Mouse (Mus musculus) kidney, postnatal 0 days (tissue): ENCODE data around the gene B9d2. TPM values are rescaled to one million over a fixed set of nuclear protein-coding genes. Genes with fewer than 3 reads are reported as not detected.

ENCODE experiments used
- ATAC-seq: fragments of 200-750 bp; cut with Nextera tagmentation; replicated peaks from 2 replicates; pipeline ENCODE4 v1.8.0; 2017; ENCODE audit warnings: low read depth, moderate number of reproducible peaks, moderate TSS enrichment, moderate library complexity; ENCODE audit not compliant: low FRiP score
- DNase-seq: peaks from one replicate; pipeline ENCODE4 v3.0.0-alpha.2; 2016; ENCODE audit warnings: low spot score
- H3K27ac ChIP-seq: fragments of 300-500 bp; sonication (generic); 2 replicates; pipeline ENCODE4 v1.5.1; 2014; ENCODE audit warnings: mild to moderate bottlenecking
- H3K27me3 ChIP-seq: fragments of 300-500 bp; sonication (generic); 2 replicates; pipeline ENCODE4 v1.6.1; 2014; ENCODE audit warnings: low read length, mixed read lengths; ENCODE audit not compliant: insufficient read depth
- H3K36me3 ChIP-seq: fragments of 300-500 bp; sonication (generic); 2 replicates; pipeline ENCODE4 v1.6.1; 2014; ENCODE audit warnings: low read length, mixed read lengths; ENCODE audit not compliant: insufficient read depth
- H3K4me1 ChIP-seq: fragments of 300-500 bp; sonication (generic); replicated peaks from 2 replicates; pipeline ENCODE4 v1.6.1; 2014; ENCODE audit warnings: antibody characterized with exemption, low read length, mixed read lengths; ENCODE audit not compliant: insufficient read depth
- H3K4me2 ChIP-seq: fragments of 300-500 bp; sonication (generic); 2 replicates; pipeline ENCODE4 v1.6.1; 2014; ENCODE audit warnings: mild to moderate bottlenecking, low read length, moderate library complexity, mixed read lengths
- H3K4me3 ChIP-seq: fragments of 300-500 bp; sonication (generic); replicated peaks from 2 replicates; pipeline ENCODE4 v1.5.1; 2014; ENCODE audit warnings: low read depth, low read length
- H3K9ac ChIP-seq: fragments of 300-500 bp; sonication (generic); 2 replicates; pipeline ENCODE4 v1.6.1; 2014; ENCODE audit warnings: low read depth, low read length
- H3K9me3 ChIP-seq: fragments of 300-500 bp; sonication (generic); replicated peaks from 2 replicates; pipeline ENCODE4 v1.6.1; 2016; ENCODE audit warnings: low read length, inconsistent platforms, mixed read lengths
- CTCF ChIP-seq: IDR thresholded peaks from 2 replicates; pipeline ENCODE4 v1.5.1; 2016; ENCODE audit warnings: antibody characterized with exemption, low read depth, mild to moderate bottlenecking, moderate library complexity
- WGBS: fragments of 180-500 bp; shearing (Covaris S2); extraction: QIAGEN DNeasy Blood & Tissue Kit; methylation state at CpG from one replicate; pipeline ENCODE4 v1.1.7; 2014; 5-methylcytosine and 5-hydroxymethylcytosine counted together
- polyA plus RNA-seq: library from polyadenylated mRNA; unstranded; fragments of >200 nt; fragmentation: Nextera tagmentation; extraction: Ambion mirVana; gene quantifications from 2 replicates; pipeline ENCODE4 v1.2.1, GENCODE M21; 2015

Gene B9d2
- polyA plus RNA-seq, 1 experiment from 2014 or later = 31.4 TPM

GRCm38 (mm10) chr7:25677013-25677412, 3.6 kb upstream of the B9d2 start:
- Histone ChIP-seq H3K4me1 (0 out of 2 replicates have a peak, but pooled peaks cover 4% of the 10 kb centered on the region), H3K27ac (no peak overlapping the region), H3K4me3 (no peak overlapping the region), H3K36me3 (no peaks in the 10 kb centered on the region), H3K9me3 (no peaks in the 10 kb centered on the region), H3K4me2 (no peak overlapping the region), H3K27me3 (no peaks in the 10 kb centered on the region), H3K9ac (no peak overlapping the region)
- TF ChIP-seq CTCF = no peak
- 90% methylated on average over 7 of the region's 7 CpGs for WGBS
- no peak for DNase-seq
- ATAC-seq = no peak

GRCm38 (mm10) chr7:25679971-25680370, 609 bp upstream of the B9d2 start:
- Histone ChIP-seq H3K9me3 (no peaks in the 10 kb centered on the region), H3K36me3 (no peaks in the 10 kb centered on the region), H3K4me1 (0 out of 2 replicates have a peak, but pooled peaks cover 4% of the 10 kb centered on the region), H3K4me2 (peak overlapping the region; percentile 50), H3K9ac (0 out of 2 replicates have a peak overlapping the region, but pooled peaks have one; percentile 57), H3K27ac (0 out of 2 replicates have a peak overlapping the region, but pooled peaks have one; percentile 88), H3K27me3 (no peaks in the 10 kb centered on the region), H3K4me3 (peak overlapping the region; percentile 61)
- DNase-seq (peak; percentile 18), ATAC-seq (no peak)
- TF ChIP-seq CTCF = no peak; the same call in 1 of the 2 replicates
- WGBS = 8% methylated on average over 6 of the region's 6 CpGs

- no peaks in the 10 kb centered on the region for H3K27me3 ChIP-seq
- no peak for DNase-seq
- 0 out of 2 replicates have a peak, but pooled peaks cover 10% of the 10 kb centered on the region for H3K4me1 ChIP-seq
- no peaks in the 10 kb centered on the region for H3K36me3 ChIP-seq
- TF ChIP-seq CTCF = no peak
- 58% methylated on average over 15 of the region's 15 CpGs for WGBS
- no peak overlapping the region for H3K9ac ChIP-seq
- peak overlapping the region; percentile 50 for H3K4me2 ChIP-seq
- H3K27ac ChIP-seq = no peak overlapping the region
- ATAC-seq = no peak
- peak overlapping the region; percentile 61; the same call in 1 of the 2 replicates for H3K4me3 ChIP-seq
- H3K9me3 ChIP-seq = no peaks in the 10 kb centered on the region
Measured at GRCm38 (mm10) chr7:25681341-25682231, 1.0 kb downstream of the B9d2 start.

GRCm38 (mm10) chr7:25683474-25684180, 3.0 kb downstream of the B9d2 start:
- Histone ChIP-seq H3K36me3 (no peaks in the 10 kb centered on the region), H3K27me3 (no peaks in the 10 kb centered on the region), H3K27ac (peak overlapping the region; percentile 28; the same call in 1 of the 2 replicates), H3K4me3 (no peak overlapping the region), H3K4me1 (peaks cover 22% of the 10 kb centered on the region; the same call in 1 of the 2 replicates), H3K4me2 (no peak overlapping the region), H3K9ac (no peak overlapping the region), H3K9me3 (no peaks in the 10 kb centered on the region)
- ATAC-seq (no peak), DNase-seq (peak; percentile 52)
- 54% methylated on average over 7 of the region's 7 CpGs for WGBS
- no peak for TF ChIP-seq CTCF

GRCm38 (mm10) chr7:25684659-25685058, 4.1 kb downstream of the B9d2 start:
- H3K36me3 ChIP-seq = no peaks in the 10 kb centered on the region
- H3K4me2 ChIP-seq = no peak overlapping the region
- TF ChIP-seq CTCF = no peak
- no peak overlapping the region for H3K27ac ChIP-seq
- no peaks in the 10 kb centered on the region for H3K27me3 ChIP-seq
- DNase-seq = no peak
- no peak overlapping the region for H3K9ac ChIP-seq
- ATAC-seq = no peak
- H3K4me3 ChIP-seq = no peak overlapping the region
- WGBS = 86% methylated on average over 6 of the region's 6 CpGs
- no peaks in the 10 kb centered on the region for H3K9me3 ChIP-seq
- peaks cover 28% of the 10 kb centered on the region; the same call in 1 of the 2 replicates for H3K4me1 ChIP-seq

GRCm38 (mm10) chr7:25685926-25686470, 5.4 kb downstream of the B9d2 start:
- no peaks in the 10 kb centered on the region for H3K9me3 ChIP-seq
- no peak overlapping the region for H3K9ac ChIP-seq

More at GRCm38 (mm10) chr7:25685926-25686470, 5.4 kb downstream of the B9d2 start:
- peaks cover 32% of the 10 kb centered on the region; the same call in 1 of the 2 replicates for H3K4me1 ChIP-seq
- WGBS = 73% methylated on average over 21 of the region's 21 CpGs
- no peaks in the 10 kb centered on the region for H3K27me3 ChIP-seq
- ATAC-seq (no peak), DNase-seq (no peak)
- no peaks in the 10 kb centered on the region for H3K36me3 ChIP-seq
- no peak for TF ChIP-seq CTCF
- peak overlapping the region; percentile 92 for H3K4me2 ChIP-seq
- no peak overlapping the region for H3K27ac ChIP-seq
- peak overlapping the region; percentile 77 for H3K4me3 ChIP-seq
